Mouse (Mus musculus): ENCODE measurements around the gene Ap1s3. TPM values are rescaled to one million over a fixed set of nuclear protein-coding genes. Genes with fewer than 3 reads are reported as not detected.

Gene Ap1s3
- total RNA-seq (2021) (under 1 TPM; 0.20 to 0.29 TPM), polyA plus RNA-seq (2012; rRNA removed) (0.12 and 2.9 TPM in 2 replicates)
- long read RNA-seq, result 0 reads

DNA sequence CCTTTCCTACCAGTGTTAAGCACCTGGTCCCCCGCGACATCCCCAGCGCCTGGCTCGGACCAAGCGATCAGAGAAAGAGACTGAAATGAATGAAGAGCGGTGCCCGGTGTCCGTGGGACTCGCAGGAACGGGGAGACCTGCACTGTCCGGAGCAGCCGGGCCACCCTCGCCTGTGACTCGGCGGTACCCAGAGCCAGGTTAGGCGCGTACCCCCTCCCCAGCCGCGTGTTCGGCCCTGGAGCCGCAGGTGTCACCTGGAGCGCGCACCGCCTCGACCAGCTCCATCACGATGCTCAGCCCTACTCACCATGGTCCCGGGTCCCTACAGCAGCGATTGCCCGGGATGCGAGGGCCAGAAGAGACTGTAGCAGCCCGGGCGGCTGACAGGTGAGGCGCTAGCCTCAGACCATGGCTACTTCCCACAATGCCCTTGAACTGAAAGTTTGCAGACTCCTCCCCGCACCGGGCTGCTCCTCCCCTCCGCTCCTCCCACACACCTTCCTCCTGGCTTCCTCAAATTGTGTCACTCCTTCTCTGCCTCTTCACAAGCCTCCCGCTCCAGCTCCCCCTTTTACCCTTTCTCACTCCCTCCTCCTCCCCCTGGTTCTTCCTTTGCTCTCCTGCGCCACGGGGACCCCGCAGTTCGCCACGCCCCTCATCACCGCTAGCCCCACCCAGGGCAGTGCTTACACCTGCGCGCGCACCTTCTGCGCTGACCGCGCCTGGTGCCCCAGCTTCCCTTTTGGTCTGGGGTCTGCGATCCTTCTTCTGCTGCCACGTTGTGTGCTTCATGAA lies at the start of gene Ap1s3:
Gene Ap1s3, minus strand, starts transcription at position 430 of the 795 bp plus-strand sequence.
- intact Hi-C loops (cut with DNase I), result no loop called here
- TF ChIP-seq POLR2A (IDR thresholded peaks at IDR 0.05; ENCODE audit: insufficient read depth, low read depth, low read length) (no peak), CTCF (IDR thresholded peaks at IDR 0.05) (no peak), EP300 (IDR thresholded peaks at IDR 0.05; ENCODE audit: insufficient read depth, low read depth, low read length) (no peak)
- Histone ChIP-seq H3K36me3 (ENCODE audit: control insufficient read depth, insufficient read depth, low read length) (no peaks in the 10 kb centered on the region), H3K79me2 (replicated peaks; ENCODE audit: control insufficient read depth, insufficient read depth, low read length) (no peaks in the 10 kb centered on the region), H3K9ac (ENCODE audit: low read depth, low read length) (peak within 1 kb of the TSS; percentile 29; the same call in 1 of the 2 replicates), H3K27me3 (ENCODE audit: control insufficient read depth, insufficient read depth, low read length) (peaks cover 6% of the 10 kb centered on the region), H3K27ac (no peak within 1 kb of the TSS), H3K4me1 (ENCODE audit: control insufficient read depth, insufficient read depth, low read length) (no peaks in the 10 kb centered on the region), H3K4me3 (peak within 1 kb of the TSS; percentile 39)
- DNase-seq, result peak; percentile 30 to 59
- WGBS, result 2% methylated on average over 51 of the region's 51 CpGs

- Histone ChIP-seq H3K27ac (no peak overlapping the region), H3K4me1 (ENCODE audit: control insufficient read depth, insufficient read depth, low read length) (peaks cover 3% of the 10 kb centered on the region), H3K9ac (ENCODE audit: low read depth, low read length) (no peak overlapping the region), H3K79me2 (replicated peaks; ENCODE audit: control insufficient read depth, insufficient read depth, low read length) (no peaks in the 10 kb centered on the region), H3K36me3 (ENCODE audit: control insufficient read depth, insufficient read depth, low read length) (peaks cover 2% of the 10 kb centered on the region; the same call in 1 of the 2 replicates), H3K4me3 (no peak overlapping the region), H3K27me3 (ENCODE audit: control insufficient read depth, insufficient read depth, low read length) (no peaks in the 10 kb centered on the region)
- TF ChIP-seq POLR2A (IDR thresholded peaks at IDR 0.05; ENCODE audit: insufficient read depth, low read depth, low read length), result no peak
- no peak for TF ChIP-seq EP300 (IDR thresholded peaks at IDR 0.05; ENCODE audit: insufficient read depth, low read depth, low read length)
- no peak for TF ChIP-seq CTCF (IDR thresholded peaks at IDR 0.05)
- no peak for DNase-seq
- intact Hi-C loops (cut with DNase I), result loop anchor here (5.0 kb wide), 1 partner anchor 63 kb away; the partner anchor contains the start of genes Mrpl44 and Wdfy1
- WGBS, result 87% methylated on average over 13 of the region's 13 CpGs
These were observed 42.6 kb upstream of the Ap1s3 start for GRCm38 (mm10) chr1:79714152-79714923.

GRCm38 (mm10) chr1:79713081-79713480 lies 41.3 kb upstream of the Ap1s3 start:
- intact Hi-C loops (cut with DNase I), result loop anchor here (5.0 kb wide), 1 partner anchor 64 kb away; the partner anchor contains the start of genes Mrpl44 and Wdfy1
- Histone ChIP-seq H3K27ac (no peak overlapping the region), H3K36me3 (ENCODE audit: control insufficient read depth, insufficient read depth, low read length) (peaks cover 2% of the 10 kb centered on the region; the same call in 1 of the 2 replicates), H3K4me1 (ENCODE audit: control insufficient read depth, insufficient read depth, low read length) (peaks cover 3% of the 10 kb centered on the region), H3K9ac (ENCODE audit: low read depth, low read length) (no peak overlapping the region), H3K4me3 (no peak overlapping the region), H3K79me2 (replicated peaks; ENCODE audit: control insufficient read depth, insufficient read depth, low read length) (no peaks in the 10 kb centered on the region), H3K27me3 (ENCODE audit: control insufficient read depth, insufficient read depth, low read length) (no peaks in the 10 kb centered on the region)
- no peak for TF ChIP-seq POLR2A (IDR thresholded peaks at IDR 0.05; ENCODE audit: insufficient read depth, low read depth, low read length)
- WGBS, result 95% methylated on average over 5 of the region's 5 CpGs
- no peak for DNase-seq

DNA sequence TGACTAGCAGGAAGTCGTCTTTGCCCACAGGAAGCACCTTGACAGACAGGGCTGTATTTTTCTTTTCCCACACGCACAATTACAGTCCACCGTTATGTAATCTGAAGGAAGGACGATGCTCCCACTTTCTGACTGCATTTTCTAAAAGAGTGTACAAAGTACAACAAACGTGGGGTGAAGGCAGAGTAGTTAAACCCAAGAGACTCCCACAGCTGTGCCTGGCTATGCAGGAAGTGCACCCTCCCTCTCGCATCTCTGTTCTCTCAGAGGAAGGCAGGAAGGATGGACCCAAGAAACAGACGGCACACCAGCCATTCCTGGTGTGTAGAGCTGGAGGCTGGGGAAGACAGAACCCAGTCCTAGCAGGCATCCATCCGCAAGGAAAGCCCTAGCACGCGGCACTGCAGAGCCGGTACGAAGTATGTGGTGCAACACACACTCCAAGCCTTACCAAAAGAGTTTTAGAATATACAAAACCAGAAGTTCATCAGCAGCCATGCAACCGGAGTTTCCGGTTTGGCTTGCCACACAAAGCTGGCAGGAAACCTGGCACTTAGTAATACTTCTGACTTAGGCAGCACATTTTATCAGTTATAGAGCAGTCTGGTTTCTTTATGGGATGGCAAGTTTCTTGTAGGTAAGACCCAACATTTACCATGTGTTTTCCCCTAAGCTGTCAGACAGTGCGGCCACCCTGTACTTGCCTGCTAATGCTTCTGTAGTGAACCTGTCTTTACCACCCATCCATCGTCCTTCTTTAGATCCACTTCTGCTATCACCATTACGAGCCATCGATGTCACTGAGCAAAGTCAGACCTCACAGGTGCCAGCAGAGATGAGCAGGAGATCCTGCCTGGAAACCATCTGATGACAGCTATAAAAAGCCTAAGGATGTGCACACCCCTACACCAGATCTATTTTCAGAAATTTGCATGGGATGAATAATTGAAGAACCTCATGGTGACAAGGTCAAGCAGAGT lies 39.7 kb upstream of the Ap1s3 start:
- H3K79me2 ChIP-seq (replicated peaks; ENCODE audit: control insufficient read depth, insufficient read depth, low read length), result no peaks in the 10 kb centered on the region
- H3K9ac ChIP-seq (ENCODE audit: low read depth, low read length), result no peak overlapping the region
- DNase-seq, result peak in 1 of 2 experiments; percentile 14
- H3K27ac ChIP-seq, result peak overlapping the region; percentile 29; the same call in 1 of the 2 replicates
- H3K27me3 ChIP-seq (ENCODE audit: control insufficient read depth, insufficient read depth, low read length), result no peaks in the 10 kb centered on the region
- TF ChIP-seq CTCF (IDR thresholded peaks at IDR 0.05) (no peak), POLR2A (IDR thresholded peaks at IDR 0.05; ENCODE audit: insufficient read depth, low read depth, low read length) (no peak), EP300 (IDR thresholded peaks at IDR 0.05; ENCODE audit: insufficient read depth, low read depth, low read length) (no peak)
- H3K36me3 ChIP-seq (ENCODE audit: control insufficient read depth, insufficient read depth, low read length), result peaks cover 2% of the 10 kb centered on the region; the same call in 1 of the 2 replicates
- WGBS, result 43% methylated on average over 18 of the region's 18 CpGs
- intact Hi-C loops (cut with DNase I), result loop anchor here (5.0 kb wide), 1 partner anchor 66 kb away; the partner anchor contains the start of genes Mrpl44 and Wdfy1
- no peak overlapping the region for H3K4me3 ChIP-seq
- H3K4me1 ChIP-seq (ENCODE audit: control insufficient read depth, insufficient read depth, low read length), result peaks cover 3% of the 10 kb centered on the region

GRCm38 (mm10) chr1:79710678-79711077 lies 38.9 kb upstream of the Ap1s3 start:
- no peak overlapping the region; the same call in 1 of the 2 replicates for H3K27ac ChIP-seq
- peaks cover 2% of the 10 kb centered on the region; the same call in 1 of the 2 replicates for H3K36me3 ChIP-seq (ENCODE audit: control insufficient read depth, insufficient read depth, low read length)
- 22% methylated on average over 4 of the region's 4 CpGs for WGBS
- H3K4me3 ChIP-seq, result no peak overlapping the region
- no peaks in the 10 kb centered on the region for H3K27me3 ChIP-seq (ENCODE audit: control insufficient read depth, insufficient read depth, low read length)
- DNase-seq, result no peak
- H3K9ac ChIP-seq (ENCODE audit: low read depth, low read length), result no peak overlapping the region
- H3K79me2 ChIP-seq (replicated peaks; ENCODE audit: control insufficient read depth, insufficient read depth, low read length), result no peaks in the 10 kb centered on the region
- TF ChIP-seq EP300 (IDR thresholded peaks at IDR 0.05; ENCODE audit: insufficient read depth, low read depth, low read length), result no peak
- TF ChIP-seq POLR2A (IDR thresholded peaks at IDR 0.05; ENCODE audit: insufficient read depth, low read depth, low read length), result no peak
- TF ChIP-seq CTCF (IDR thresholded peaks at IDR 0.05), result no peak
- intact Hi-C loops (cut with DNase I), result loop anchor here (5.0 kb wide), 1 partner anchor 67 kb away; the partner anchor contains the start of genes Mrpl44 and Wdfy1
- peaks cover 3% of the 10 kb centered on the region for H3K4me1 ChIP-seq (ENCODE audit: control insufficient read depth, insufficient read depth, low read length)
